Mouse (Mus musculus) cortical plate, adult 2 months (tissue): ENCODE results near the gene Alkbh2. TPM values are rescaled to one million over a fixed set of nuclear protein-coding genes. Genes with fewer than 3 reads are reported as not detected.

ENCODE experiments used
- H3K27ac ChIP-seq: fragments of 200-500 bp; 2 replicates; pipeline ENCODE4 v1.5.1; 2012; ENCODE audit warnings: low read length, control low read depth, inconsistent platforms; ENCODE audit not compliant: insufficient read depth
- H3K4me1 ChIP-seq: fragments of 200-500 bp; 2 replicates; pipeline ENCODE4 v1.6.1; 2011; ENCODE audit warnings: low read length; ENCODE audit not compliant: control insufficient read depth, insufficient read depth
- H3K4me3 ChIP-seq: fragments of 200-500 bp; 2 replicates; pipeline ENCODE4 v1.5.1; 2011; ENCODE audit warnings: mild to moderate bottlenecking, low read length, control low read depth; ENCODE audit not compliant: insufficient read depth
- CTCF ChIP-seq: fragments of 200-500 bp; IDR thresholded peaks from 2 replicates; pipeline ENCODE4 v1.5.1; 2011; ENCODE audit warnings: mild to moderate bottlenecking, control low read depth, low read length; ENCODE audit not compliant: insufficient read depth; ENCODE audit errors: extremely low read depth
- POLR2A ChIP-seq: fragments of 200-500 bp; IDR thresholded peaks from 2 replicates; pipeline ENCODE4 v1.6.1; 2011; ENCODE audit warnings: mild to moderate bottlenecking, low read length, control low read depth; ENCODE audit not compliant: insufficient read depth; ENCODE audit errors: extremely low read depth
- polyA plus RNA-seq: library from polyadenylated mRNA; depleted of rRNA; stranded (reverse); fragments of >200 nt; gene quantifications from 2 replicates; pipeline ENCODE4 v1.2.3, GENCODE M21; 2012

Alkbh2 gene
- polyA plus RNA-seq, 1 experiment = 8.4 TPM

DNA sequence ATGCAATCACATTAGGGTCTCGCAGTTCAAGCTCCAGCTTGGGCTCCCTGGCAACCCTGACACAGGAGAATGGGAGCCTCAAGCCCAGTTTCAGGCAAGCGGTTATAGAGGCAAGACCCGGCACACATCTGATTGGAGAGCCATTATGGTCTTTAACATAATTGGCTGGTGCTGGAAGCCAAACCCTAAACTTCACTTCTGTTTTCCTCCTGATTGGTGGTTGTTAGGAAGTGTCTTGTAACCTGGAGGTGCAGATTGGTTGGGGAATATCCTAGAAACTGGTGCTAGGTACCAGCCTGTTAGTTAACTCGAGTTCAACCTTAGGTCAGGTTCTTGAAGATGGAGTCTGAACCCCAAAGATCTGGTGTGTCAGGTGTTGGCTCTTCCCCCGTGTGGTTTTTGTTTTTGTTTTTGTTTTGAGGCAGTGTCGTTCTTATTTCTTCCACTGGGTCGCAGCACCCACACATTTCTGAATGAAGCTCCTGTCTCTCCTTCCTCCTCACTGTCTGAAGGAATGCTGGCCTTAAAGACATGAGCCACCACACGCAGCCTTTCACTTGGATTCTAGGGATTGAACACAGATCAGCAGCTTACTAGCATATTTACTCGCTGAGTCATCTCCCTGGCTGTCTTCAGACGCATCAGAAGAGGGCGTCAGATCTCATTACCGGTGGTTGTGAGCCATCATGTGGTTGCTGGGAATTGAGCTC lies 34.2 kb upstream of the Alkbh2 start:
- H3K27ac ChIP-seq = no peak overlapping the region
- H3K4me1 ChIP-seq = peaks cover 2% of the 10 kb centered on the region
- TF ChIP-seq POLR2A (no peak), CTCF (peak; percentile 24; the same call in 1 of the 2 replicates)
- no peak overlapping the region for H3K4me3 ChIP-seq

GRCm38 (mm10) chr5:114161424-114161823 lies 33.4 kb upstream of the Alkbh2 start:
- H3K27ac ChIP-seq = no peak overlapping the region
- H3K4me3 ChIP-seq = no peak overlapping the region
- H3K4me1 ChIP-seq = peaks cover 2% of the 10 kb centered on the region
- TF ChIP-seq POLR2A (no peak), CTCF (no peak)

- Histone ChIP-seq H3K4me3 (no peak overlapping the region), H3K4me1 (no peaks in the 10 kb centered on the region), H3K27ac (no peak overlapping the region)
- no peak for TF ChIP-seq POLR2A
These were observed 29.2 kb upstream of the Alkbh2 start for GRCm38 (mm10) chr5:114157236-114157635.

- no peak overlapping the region for H3K4me3 ChIP-seq
- TF ChIP-seq CTCF = no peak
- no peak for TF ChIP-seq POLR2A
- H3K27ac ChIP-seq = no peak overlapping the region
- no peaks in the 10 kb centered on the region for H3K4me1 ChIP-seq
These were observed 27.3 kb upstream of the Alkbh2 start for GRCm38 (mm10) chr5:114155168-114155933.

DNA sequence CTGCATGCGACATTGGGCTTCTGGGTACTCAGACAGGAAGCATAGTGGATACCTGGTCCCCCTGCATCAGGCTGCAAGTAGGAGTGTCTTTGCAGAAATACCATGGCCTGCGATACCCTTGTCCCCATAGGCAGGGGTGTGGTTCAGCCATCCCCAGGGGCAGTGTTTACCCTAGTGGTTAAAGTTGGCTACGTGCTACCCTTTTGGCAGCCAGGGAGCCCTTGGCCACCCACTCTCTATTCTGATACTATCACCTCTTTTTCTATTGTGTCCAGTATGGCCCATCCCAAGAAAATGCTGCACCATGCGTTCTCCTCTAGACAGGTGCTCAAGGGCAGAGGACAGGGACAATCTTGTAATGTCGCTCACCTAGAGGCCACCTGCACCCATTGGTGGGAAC lies 26.7 kb upstream of the Alkbh2 start:
- TF ChIP-seq CTCF = no peak
- no peak for TF ChIP-seq POLR2A
- H3K4me3 ChIP-seq = no peak overlapping the region
- H3K4me1 ChIP-seq = no peaks in the 10 kb centered on the region
- H3K27ac ChIP-seq = no peak overlapping the region

DNA sequence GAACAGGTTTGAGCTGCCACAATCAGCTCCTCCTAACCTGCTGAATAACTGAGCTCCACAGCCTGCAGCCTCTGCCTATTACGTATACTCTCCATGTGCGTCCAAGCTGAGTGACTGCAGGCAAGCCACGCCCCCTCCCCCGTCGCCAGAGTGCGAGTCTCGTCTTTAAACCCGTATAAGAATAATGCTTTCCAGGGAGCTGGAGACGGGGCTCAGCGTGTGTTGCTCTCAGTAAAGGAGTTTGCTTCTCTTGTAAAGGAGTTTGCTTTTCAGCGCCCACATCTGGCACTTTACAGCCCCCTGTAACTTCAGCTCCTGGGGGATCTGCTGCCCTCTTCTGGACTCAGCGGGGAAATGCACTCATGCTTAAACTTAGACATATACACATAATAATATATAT lies 25.5 kb upstream of the Alkbh2 start:
- TF ChIP-seq POLR2A = no peak
- TF ChIP-seq CTCF = no peak
- no peak overlapping the region for H3K27ac ChIP-seq
- H3K4me3 ChIP-seq = no peak overlapping the region
- H3K4me1 ChIP-seq = no peaks in the 10 kb centered on the region

DNA sequence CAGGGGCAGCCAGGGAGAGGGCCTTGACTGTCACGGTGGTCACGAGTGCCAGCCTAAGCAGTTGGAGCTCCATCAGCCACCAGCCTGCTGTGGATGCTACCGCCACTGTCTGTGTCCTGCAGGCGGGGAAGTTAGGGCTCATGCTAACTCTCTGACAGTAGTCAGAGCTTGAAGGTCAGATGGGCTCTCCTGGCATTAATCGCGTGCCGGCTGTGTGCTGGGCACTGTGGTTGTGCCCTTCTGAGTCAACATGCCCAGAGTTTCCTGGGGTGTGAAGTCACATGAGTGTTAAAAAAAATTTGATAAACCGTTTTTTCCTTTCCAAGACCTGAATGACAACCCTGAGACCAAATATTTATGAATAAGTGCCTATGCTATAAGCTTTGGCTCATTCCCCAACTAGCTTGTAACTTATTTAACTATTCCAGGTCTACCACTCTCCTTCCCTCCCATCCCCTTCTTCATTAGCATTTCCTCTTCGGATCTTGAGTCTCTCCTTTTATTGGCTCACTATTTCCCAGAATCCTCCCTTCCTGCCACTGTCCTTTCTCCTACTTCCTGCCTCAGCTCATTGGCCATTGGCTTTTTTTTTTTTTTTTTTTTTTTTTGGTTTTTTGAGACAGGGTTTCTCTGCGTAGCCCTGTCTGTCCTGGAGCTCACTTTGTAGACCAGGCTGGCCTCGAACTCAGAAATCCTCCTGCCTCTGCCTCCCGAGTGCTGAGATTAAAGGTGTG lies 24.5 kb upstream of the Alkbh2 start:
- TF ChIP-seq POLR2A (no peak), CTCF (no peak)
- Histone ChIP-seq H3K27ac (no peak overlapping the region), H3K4me1 (no peaks in the 10 kb centered on the region), H3K4me3 (no peak overlapping the region)

- H3K4me1 ChIP-seq = no peaks in the 10 kb centered on the region
- no peak overlapping the region for H3K27ac ChIP-seq
- no peak overlapping the region for H3K4me3 ChIP-seq
- TF ChIP-seq CTCF (no peak), POLR2A (no peak)
These were observed 19.3 kb upstream of the Alkbh2 start for GRCm38 (mm10) chr5:114147043-114147972.
